Mouse (Mus musculus): ENCODE data around the gene A830018L16Rik.

GRCm38 (mm10) chr1:11652773-11653172 lies 238.9 kb downstream of the A830018L16Rik start:
- TF ChIP-seq POLR2AphosphoS5 (IDR thresholded peaks at IDR 0.05; ENCODE audit: borderline replicate concordance, low read depth, low read length) (no peak), BHLHE40 (IDR thresholded peaks at IDR 0.05; ENCODE audit: borderline replicate concordance, low read depth, low read length) (no peak)
